26 mouse cellular contexts compared by ENCODE assay signal in genomic region chr7:108542416-108542815, GRCm38 (mm10). TPM values are rescaled to one million over a fixed set of nuclear protein-coding genes. Genes with fewer than 3 reads are reported as not detected.
"Had no signal": no experiment of that assay in that cellular context is flagged by ENCODE, and none has a peak within 500 bp of the region (broad histone marks: within the 10 kb centered on the region; RNA-seq: fewer than 3 reads in every experiment).

No protein-coding gene starts in this region.

- H3K9me3 ChIP-seq: lung, embryonic 15.5 days; midbrain, embryonic 10.5 days; midbrain, embryonic 12.5 days; neural tube, embryonic 13.5 days; neural tube, embryonic 15.5 days had no signal

- H3K27ac ChIP-seq: lung, embryonic 15.5 days; midbrain, embryonic 10.5 days; midbrain, embryonic 12.5 days; neural tube, embryonic 13.5 days; neural tube, embryonic 15.5 days had no signal

- DNase-seq: liver, postnatal 0 days; lung, adult 2 months; lung, postnatal 14 days; lung, postnatal 4 days; midbrain, embryonic 14.5 days; retina, postnatal 1 day; right cerebral cortex, adult 18-20 months; right cerebral cortex, postnatal 25 days; right cerebral cortex, postnatal 4 days; spleen, adult 18-20 months; thymus, adult 18-20 months; thymus, postnatal 14 days; thymus, postnatal 36 days had no signal

- H3K27me3 ChIP-seq: lung, embryonic 15.5 days; midbrain, embryonic 12.5 days; neural tube, embryonic 13.5 days; neural tube, embryonic 15.5 days had no signal

- H3K4me3 ChIP-seq: lung, embryonic 15.5 days; midbrain, embryonic 10.5 days; midbrain, embryonic 12.5 days; myocyte; neural tube, embryonic 13.5 days; neural tube, embryonic 15.5 days had no signal

- H3K4me1 ChIP-seq: lung, embryonic 15.5 days; midbrain, embryonic 10.5 days; midbrain, embryonic 12.5 days; neural tube, embryonic 13.5 days; neural tube, embryonic 15.5 days had no signal

- H3K36me3 ChIP-seq: lung, embryonic 15.5 days; midbrain, embryonic 10.5 days; midbrain, embryonic 12.5 days; neural tube, embryonic 13.5 days; neural tube, embryonic 15.5 days had no signal

RNA-seq across cellular contexts. Expression of gene Olfr503, which starts 1.9 kb away (rescaled TPM):
- polyA plus RNA-seq: liver, postnatal 0 days; lung, adult 2 months; lung, embryonic 15.5 days; lung, postnatal 0 days; midbrain, embryonic 10.5 days; midbrain, embryonic 12.5 days; midbrain, embryonic 14.5 days; midbrain, embryonic 16.5 days; myocyte; neural tube, embryonic 11.5 days; neural tube, embryonic 13.5 days; neural tube, embryonic 15.5 days; small intestine, adult 2 months; stomach, embryonic 14.5 days; stomach, embryonic 16.5 days; thymus, postnatal 0 days had no signal

RNA-seq across cellular contexts. Expression of gene Olfr502, which starts 17.6 kb away (rescaled TPM):
- polyA plus RNA-seq: liver, postnatal 0 days; lung, adult 2 months; lung, embryonic 15.5 days; lung, postnatal 0 days; midbrain, embryonic 10.5 days; midbrain, embryonic 12.5 days; midbrain, embryonic 14.5 days; midbrain, embryonic 16.5 days; myocyte; neural tube, embryonic 11.5 days; neural tube, embryonic 13.5 days; neural tube, embryonic 15.5 days; small intestine, adult 2 months; stomach, embryonic 14.5 days; stomach, embryonic 16.5 days; thymus, postnatal 0 days had no signal

RNA-seq across cellular contexts. Expression of gene Olfr504, which starts 23.2 kb away (rescaled TPM):
- polyA plus RNA-seq: liver, postnatal 0 days; lung, adult 2 months; lung, embryonic 15.5 days; lung, postnatal 0 days; midbrain, embryonic 10.5 days; midbrain, embryonic 12.5 days; midbrain, embryonic 14.5 days; midbrain, embryonic 16.5 days; myocyte; neural tube, embryonic 11.5 days; neural tube, embryonic 13.5 days; neural tube, embryonic 15.5 days; small intestine, adult 2 months; stomach, embryonic 14.5 days; stomach, embryonic 16.5 days; thymus, postnatal 0 days had no signal
